In the genomic region with DNA sequence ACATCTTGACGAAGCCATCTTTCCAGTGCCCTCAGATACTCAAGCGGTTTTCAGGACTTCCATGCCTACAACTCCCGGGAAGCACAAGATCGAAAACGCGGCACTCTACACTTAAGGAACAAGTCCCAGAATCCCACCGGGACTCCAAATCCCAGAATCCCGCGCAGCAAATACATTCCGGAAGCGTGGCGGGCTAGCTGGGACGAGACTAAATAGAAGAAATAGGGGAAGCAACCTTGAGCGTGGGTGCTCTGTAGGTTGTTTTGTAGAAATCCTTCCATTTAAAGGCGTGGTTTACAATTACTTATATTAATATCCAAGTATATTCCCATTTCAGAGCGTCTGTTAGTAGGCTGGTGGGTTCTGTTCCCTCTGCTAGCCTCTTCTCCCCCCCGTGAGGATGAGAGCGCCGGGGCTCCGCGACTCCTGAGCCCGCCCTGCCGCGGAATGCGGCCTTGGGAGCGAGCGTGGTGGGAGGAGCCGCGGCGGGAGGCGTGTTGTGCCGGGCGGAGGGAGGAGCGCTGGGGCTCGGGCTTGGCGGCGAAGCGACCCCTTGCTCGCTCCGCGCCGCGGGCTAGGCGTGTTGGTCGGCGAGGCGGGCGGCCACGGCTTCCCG, we compare ENCODE assay signal across 8 mouse cellular contexts. TPM values are rescaled to one million over a fixed set of nuclear protein-coding genes. Genes with fewer than 3 reads are reported as not detected.
A peak's percentile ranks its signal among the peaks of the same experiment; 100 is the strongest.
DNase-seq lines count a peak whose midpoint lies in the region; ATAC-seq and TF ChIP-seq lines count a peak whose summit lies in the region.

Gene Prkci, plus strand, starts transcription at position 465 of the 616 bp plus-strand sequence.

- H3K27me3 ChIP-seq in hindbrain, postnatal 0 days (ENCODE audit: insufficient read depth, low read length): no peaks in the 10 kb centered on the region

- no peaks in the 10 kb centered on the region for H3K9me3 ChIP-seq in hindbrain, postnatal 0 days (ENCODE audit: low read length)

- H3K4me2 ChIP-seq in hindbrain, postnatal 0 days (ENCODE audit: low read depth, low read length): peak within 1 kb of the TSS; percentile 67

- peak within 1 kb of the TSS; percentile 81 for H3K4me3 ChIP-seq in gastrocnemius, adult 2 months
- H3K4me3 ChIP-seq in hindbrain, postnatal 0 days (ENCODE audit: low read length): peak within 1 kb of the TSS; percentile 72
- H3K4me3 ChIP-seq in left cerebral cortex, adult 2 months: peak within 1 kb of the TSS; percentile 84

- intact Hi-C loops in gastrocnemius, adult 2 months (cut with DNase I): loop anchor here (1.0 kb wide), 1 partner anchor 26 kb away; the partner anchor contains the start of gene Phc3
- intact Hi-C loops in left cerebral cortex, adult 2 months (cut with DNase I): loop anchor here (1.0 kb wide), 1 partner anchor 26 kb away; the partner anchor contains the start of gene Phc3

- H3K9ac ChIP-seq in hindbrain, postnatal 0 days (replicated peaks; ENCODE audit: low read length): peak within 1 kb of the TSS; percentile 67

- DNase-seq in ZHBTc4 (ENCODE audit: low read depth, low spot score): peak; percentile 98
- DNase-seq in gastrocnemius, adult 2 months: peak; percentile 97
- peak; percentile 99 for DNase-seq in hindbrain, postnatal 0 days (ENCODE audit: low spot score)
- DNase-seq in left cerebral cortex, adult 2 months (ENCODE audit: extremely low spot score in 1 of 2, low spot score in 2 of 2): peak; percentile 90 to 91
- peak; percentile 89 to 94 for DNase-seq in right cerebral cortex, adult 2 months (ENCODE audit: low spot score in 2 of 2)
- DNase-seq in urinary bladder, postnatal 14 days (ENCODE audit: low spot score): peak; percentile 94

- H3K27ac ChIP-seq in gastrocnemius, adult 2 months: peak within 1 kb of the TSS; percentile 98
- peak within 1 kb of the TSS; percentile 86 for H3K27ac ChIP-seq in hindbrain, postnatal 0 days
- H3K27ac ChIP-seq in left cerebral cortex, adult 2 months: peak within 1 kb of the TSS; percentile 95

- ATAC-seq in common myeloid progenitor, adult 5-6 weeks (replicated peaks; ENCODE audit: low read depth, poor library complexity, severe bottlenecking): peak; percentile 92
- ATAC-seq in hindbrain, postnatal 0 days: peak; percentile 99
- ATAC-seq in megakaryocyte, adult 5-6 weeks (ENCODE audit: poor library complexity, severe bottlenecking): peak; percentile 95

- peaks cover 8% of the 10 kb centered on the region for H3K4me1 ChIP-seq in hindbrain, postnatal 0 days (ENCODE audit: insufficient read depth, low read length)

- H3K36me3 ChIP-seq in hindbrain, postnatal 0 days (ENCODE audit: insufficient read depth, low read length): no peaks in the 10 kb centered on the region

- TF ChIP-seq CTCF in gastrocnemius, adult 2 months (IDR thresholded peaks at IDR 0.05): no peak
- no peak for TF ChIP-seq CTCF in hindbrain, postnatal 0 days (IDR thresholded peaks at IDR 0.05; ENCODE audit: low read depth)
- TF ChIP-seq CTCF in left cerebral cortex, adult 2 months (IDR thresholded peaks at IDR 0.05): no peak

- WGBS in hindbrain, postnatal 0 days: under 1% methylated on average over 43 of the region's 50 CpGs

RNA-seq across cellular contexts. Expression of gene Prkci, which starts in this region (rescaled TPM):
- total RNA-seq in common myeloid progenitor, adult 5-6 weeks (2017): 11.3 and 12.9 TPM in 2 replicates
- 1 to 10 TPM; 4.3 to 6.3 TPM for total RNA-seq in gastrocnemius, adult 2 months (2021)
- total RNA-seq in hindbrain, postnatal 0 days (2014; rRNA removed): 35.0 and 45.2 TPM in 2 replicates
- polyA plus RNA-seq in hindbrain, postnatal 0 days (2015; fragmentation: Nextera tagmentation; extraction: Ambion mirVana): 20.5 and 20.8 TPM in 2 replicates
- 10 to 100 TPM; 58.0 to 59.9 TPM for total RNA-seq in left cerebral cortex, adult 2 months (2021)
- 18.8 and 19.9 TPM in 2 replicates for total RNA-seq in megakaryocyte, adult 5-6 weeks (2015)
- 12.4 and 14.7 TPM in 2 replicates for total RNA-seq in megakaryocyte, adult 5-6 weeks (2017)

Comparison
In these comparisons a context has a peak if more than half of its experiments do, and no peak if none do; other contexts are left out.
1. Peak in every context shown above with its lines: DNase-seq, ATAC-seq, H3K4me3 ChIP-seq and H3K27ac ChIP-seq.